Mouse (Mus musculus): ENCODE results near the gene Tapbp.
"Not testable (repeated sequence)": the region's sequence is repeated elsewhere in the genome, so short reads cannot be mapped to it uniquely, and the experiment has no call there.

GRCm38 (mm10) chr17:33952015-33952414, 36.3 kb downstream of the Tapbp start:
- TF ChIP-seq POLR2A (IDR thresholded peaks at IDR 0.05; ENCODE audit: insufficient read depth, low read length); CTCF (IDR thresholded peaks at IDR 0.05; ENCODE audit: low read depth, low read length): not testable (repeated sequence)

All from ES-Bruce4 (cell line).